Mouse (Mus musculus): Measurements from ENCODE around the gene Selenom. TPM values are rescaled to one million over a fixed set of nuclear protein-coding genes. Genes with fewer than 3 reads are reported as not detected.

The Selenom gene
- polyA plus RNA-seq, 1 experiment = 348 TPM

DNA sequence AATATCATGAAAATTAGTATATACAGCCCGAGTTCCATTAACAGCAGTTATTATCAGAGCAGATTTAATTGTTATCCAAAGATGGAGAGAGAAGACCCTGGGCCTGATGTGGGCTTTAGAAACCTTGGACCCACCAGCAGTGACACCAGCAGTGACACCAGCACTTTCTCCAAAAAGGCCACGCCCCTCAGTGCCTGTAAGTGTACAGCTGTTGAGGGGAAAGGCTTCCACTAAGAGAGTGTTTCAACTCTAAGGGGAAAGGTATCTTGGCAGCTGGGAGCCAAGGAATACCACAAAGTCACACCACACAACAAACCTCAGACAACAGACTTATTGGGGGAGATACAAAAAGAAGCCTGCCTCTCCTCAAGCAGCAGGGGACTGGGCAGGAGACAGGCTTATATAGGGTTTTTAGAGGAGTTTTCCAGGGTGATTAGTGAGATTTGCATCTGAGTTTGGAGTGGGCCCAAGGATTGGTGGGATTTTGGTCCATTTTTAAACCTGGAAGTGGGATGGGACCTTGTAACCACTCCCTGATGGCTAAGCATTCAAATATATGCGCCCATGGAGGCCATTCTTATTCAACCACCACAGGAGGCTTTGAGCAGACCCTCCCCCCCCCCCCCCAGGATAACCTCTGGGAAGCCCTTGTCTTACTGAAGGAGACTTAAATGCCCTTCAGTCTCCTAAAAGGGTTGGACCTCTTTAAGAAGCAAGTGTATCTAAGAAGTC, 34.2 kb downstream of the Selenom start:
- no peak for DNase-seq (ENCODE audit: low spot score)

DNA sequence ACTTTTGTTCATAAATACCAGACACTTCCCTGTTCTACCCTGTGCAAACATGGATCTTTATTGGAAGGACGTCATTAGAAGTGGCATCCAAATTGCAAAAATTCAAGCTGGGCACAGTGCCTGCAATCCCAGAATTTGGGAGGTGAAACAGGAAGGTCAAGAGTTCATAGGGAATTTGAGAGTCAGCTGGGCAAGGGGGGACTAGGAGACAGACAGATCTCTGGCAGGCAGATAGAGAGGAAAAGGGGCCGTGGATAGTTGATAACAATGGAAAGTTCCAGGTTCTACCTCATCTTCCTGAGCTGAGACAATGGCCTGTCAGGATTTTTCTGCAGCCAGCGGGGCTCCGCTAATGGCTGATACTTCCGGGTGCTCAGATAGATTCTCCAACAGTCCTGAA, 35.3 kb downstream of the Selenom start:
- DNase-seq (ENCODE audit: low spot score) = no peak

DNA sequence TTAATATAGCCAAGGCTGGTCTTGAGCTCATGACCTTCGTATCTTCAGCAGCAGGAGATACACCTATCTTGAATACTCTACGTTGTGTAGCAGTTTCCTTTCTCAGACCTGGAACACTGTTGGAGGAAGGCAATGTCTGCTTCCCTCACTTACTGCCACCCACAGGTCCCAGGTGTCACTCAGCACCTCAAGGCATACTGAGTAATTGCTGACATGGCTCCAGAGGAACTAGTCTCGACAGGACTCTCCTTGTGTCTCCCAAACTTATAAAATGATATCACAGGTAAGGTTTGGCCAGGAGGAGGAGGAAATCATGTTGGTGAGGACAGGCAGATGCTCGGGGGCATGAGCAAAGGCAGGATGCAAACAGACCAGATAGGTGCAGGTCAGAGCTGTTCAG, 40.5 kb downstream of the Selenom start:
- no peak for DNase-seq (ENCODE audit: low spot score)

DNA sequence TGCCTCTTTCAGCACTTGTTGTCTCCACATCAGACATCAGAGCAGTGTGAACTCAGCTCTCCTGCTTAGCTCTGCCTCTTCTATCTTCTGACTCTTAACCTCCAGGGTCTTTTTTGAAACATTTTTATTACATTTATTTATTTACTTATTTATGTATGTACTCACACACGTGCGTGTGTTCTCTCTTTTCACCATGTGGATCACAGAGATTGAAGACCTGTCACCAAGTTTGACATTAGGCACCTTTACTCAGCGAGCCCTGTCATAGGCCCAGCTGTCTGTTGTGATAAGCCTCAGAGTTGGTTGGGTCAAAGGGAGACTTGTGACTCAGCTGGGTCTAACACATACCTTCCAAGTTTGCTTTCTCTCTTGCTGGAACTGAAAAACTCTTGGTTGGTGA, 43.4 kb downstream of the Selenom start:
- DNase-seq (ENCODE audit: low spot score) = no peak

DNA sequence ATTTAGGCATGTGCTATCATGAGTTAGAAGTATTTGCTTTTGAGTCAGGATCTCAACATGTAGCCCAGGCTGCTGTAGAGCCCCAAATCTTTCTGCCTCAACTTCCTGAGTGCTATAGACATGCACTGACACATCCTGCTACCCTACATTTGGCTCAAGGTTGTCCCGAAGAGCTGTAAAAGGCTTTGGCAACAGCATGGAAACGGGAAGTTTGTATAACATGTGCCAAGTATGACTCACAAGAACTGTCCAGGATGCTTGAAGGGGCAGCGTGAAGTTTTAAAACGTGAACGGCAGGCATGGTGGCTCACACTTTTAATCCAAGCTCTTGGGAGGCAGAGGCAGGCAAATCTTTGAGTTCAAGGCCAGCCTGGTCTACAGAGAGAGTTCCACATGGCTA, 45.7 kb downstream of the Selenom start:
- DNase-seq (ENCODE audit: low spot score) = no peak

DNA sequence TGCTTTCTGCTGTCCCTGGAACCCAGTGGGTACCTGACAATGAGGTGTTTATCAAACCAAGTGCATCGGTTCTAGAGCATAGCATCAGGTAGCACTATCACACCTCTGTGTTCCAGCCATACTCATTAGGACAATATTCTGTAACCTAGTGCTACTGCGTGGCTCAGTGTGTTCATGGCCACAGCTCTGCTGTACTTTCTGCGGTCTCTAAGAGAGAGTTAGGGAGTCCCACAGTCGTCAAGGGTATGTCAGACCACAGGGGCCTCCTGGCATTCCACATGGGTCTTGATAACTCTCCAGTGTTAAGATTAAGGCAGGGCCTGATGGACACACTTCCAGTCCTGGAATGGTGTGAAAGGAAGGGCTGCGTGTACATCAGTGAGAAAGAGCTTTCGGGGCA, 49.4 kb downstream of the Selenom start:
- no peak for DNase-seq (ENCODE audit: low spot score)

DNA sequence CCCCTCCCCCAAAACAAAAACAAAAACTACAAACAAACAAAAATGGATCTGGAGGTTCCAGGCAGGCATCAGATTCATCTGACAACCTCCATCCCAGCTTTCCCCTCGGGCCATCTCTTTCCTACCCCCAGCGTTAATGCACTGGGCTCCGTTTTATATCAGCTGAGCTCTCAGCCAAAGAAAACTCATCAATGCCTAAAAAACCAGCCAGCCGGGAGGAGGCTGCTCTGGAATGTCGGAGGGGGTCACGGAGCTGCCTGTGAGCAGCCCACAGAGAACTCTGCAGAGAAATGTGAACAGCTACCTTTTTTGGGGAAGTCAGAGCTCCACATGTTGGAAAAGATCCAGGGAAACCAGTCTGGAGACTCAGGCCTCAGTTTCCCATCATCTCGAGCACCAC, 50.0 kb downstream of the Selenom start:
- no peak for DNase-seq (ENCODE audit: low spot score)

DNA sequence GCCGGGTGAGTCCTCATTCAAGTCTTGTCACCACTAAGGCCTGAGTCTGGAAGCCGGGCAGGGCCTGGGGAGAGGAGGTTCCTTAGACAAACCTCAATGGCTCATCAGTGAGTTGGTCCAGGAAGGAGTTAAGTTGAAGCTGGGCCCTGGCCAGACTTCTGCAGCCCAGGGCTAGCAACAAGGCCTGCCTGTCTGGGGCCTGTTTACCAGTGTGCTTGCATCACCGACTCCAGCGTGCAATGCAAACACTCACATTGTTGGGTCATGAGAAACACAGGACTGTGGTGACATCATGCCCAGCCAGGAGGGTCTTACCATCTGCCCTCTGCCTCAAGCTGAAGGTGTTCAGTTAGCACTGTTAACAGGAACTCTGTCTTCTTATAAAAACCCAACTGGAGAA, 51.5 kb downstream of the Selenom start:
- no peak for DNase-seq (ENCODE audit: low spot score)

Other genes starting within 250 kb of the Selenom start
- 61.2 and 63.8 TPM in 2 replicates for gene Drg1, start 248.3 kb upstream of the Selenom start, polyA plus RNA-seq (2012; rRNA removed)
- 26.9 and 29.4 TPM in 2 replicates for gene Patz1, start 225.8 kb upstream of the Selenom start, polyA plus RNA-seq (2012; rRNA removed)
- 37.8 and 51.7 TPM in 2 replicates for gene Pik3ip1, start 184.3 kb upstream of the Selenom start, polyA plus RNA-seq (2012; rRNA removed)
- 78.9 and 96.8 TPM in 2 replicates for gene Limk2, start 105.5 kb upstream of the Selenom start, polyA plus RNA-seq (2012; rRNA removed)
- gene Rnf185, start 62.3 kb upstream of the Selenom start, polyA plus RNA-seq (2012; rRNA removed) = 27.0 and 28.2 TPM in 2 replicates
- 0.66 and 0.74 TPM in 2 replicates for gene Pla2g3, start 26.4 kb upstream of the Selenom start, polyA plus RNA-seq (2012; rRNA removed)
- 0.70 and 1.5 TPM in 2 replicates for gene Inpp5j, start 9.9 kb upstream of the Selenom start, polyA plus RNA-seq (2012; rRNA removed)
- 371 and 680 TPM in 2 replicates for gene Smtn, start 25.9 kb downstream of the Selenom start, polyA plus RNA-seq (2012; rRNA removed)
- gene Morc2a, start 134.5 kb downstream of the Selenom start, polyA plus RNA-seq (2012; rRNA removed) = 16.2 and 20.3 TPM in 2 replicates

All from urinary bladder, adult 2 months (tissue).